Mouse (Mus musculus): ENCODE results near the gene Adam10. TPM values are rescaled to one million over a fixed set of nuclear protein-coding genes. Genes with fewer than 3 reads are reported as not detected.

Adam10 gene
- polyA plus RNA-seq, 1 experiment from 2014 or later: 64.6 TPM

GRCm38 (mm10) chr9:70794643-70795438 lies 116.0 kb downstream of the Adam10 start:
- WGBS: 59% methylated on average over 15 of the region's 15 CpGs
- Histone ChIP-seq H3K27ac (ENCODE audit: low read length) (no peak overlapping the region), H3K4me3 (ENCODE audit: low read depth, low read length) (no peak overlapping the region), H3K27me3 (replicated peaks; ENCODE audit: insufficient read depth, low read length) (no peaks in the 10 kb centered on the region), H3K36me3 (ENCODE audit: insufficient read depth, low read length) (no peaks in the 10 kb centered on the region), H3K9me3 (ENCODE audit: low read length) (no peaks in the 10 kb centered on the region), H3K9ac (replicated peaks; ENCODE audit: low read depth) (no peak overlapping the region), H3K4me1 (ENCODE audit: insufficient read depth, low read depth, low read length) (no peaks in the 10 kb centered on the region), H3K4me2 (replicated peaks; ENCODE audit: low read depth, low read length) (no peak overlapping the region)
- TF ChIP-seq CTCF (IDR thresholded peaks at IDR 0.05) (no peak), EP300 (IDR thresholded peaks at IDR 0.05) (no peak)
- ATAC-seq (peak; percentile 73), DNase-seq (ENCODE audit: low spot score) (peak; percentile 67)

DNA sequence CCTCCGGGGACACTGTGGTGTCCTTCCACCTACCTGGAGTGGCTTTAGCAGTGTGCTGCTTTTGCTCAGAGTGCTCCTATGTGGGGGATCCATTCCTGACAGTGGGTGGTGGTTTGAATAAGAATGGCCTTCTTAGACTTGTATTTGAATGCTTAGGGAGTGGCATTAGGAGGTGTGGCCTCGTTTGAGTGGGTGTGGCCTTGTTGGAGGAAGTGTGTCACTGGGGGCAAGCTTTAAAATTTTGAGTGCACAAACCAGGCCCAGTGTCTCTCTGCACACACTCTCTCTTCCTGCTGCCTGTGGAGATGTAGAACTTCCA lies 116.6 kb downstream of the Adam10 start:
- Histone ChIP-seq H3K9ac (replicated peaks; ENCODE audit: low read depth) (no peak overlapping the region), H3K4me2 (replicated peaks; ENCODE audit: low read depth, low read length) (no peak overlapping the region), H3K27ac (ENCODE audit: low read length) (no peak overlapping the region), H3K4me3 (ENCODE audit: low read depth, low read length) (no peak overlapping the region), H3K9me3 (ENCODE audit: low read length) (no peaks in the 10 kb centered on the region), H3K27me3 (replicated peaks; ENCODE audit: insufficient read depth, low read length) (no peaks in the 10 kb centered on the region), H3K4me1 (ENCODE audit: insufficient read depth, low read depth, low read length) (no peaks in the 10 kb centered on the region), H3K36me3 (ENCODE audit: insufficient read depth, low read length) (no peaks in the 10 kb centered on the region)
- DNase-seq (ENCODE audit: low spot score): no peak
- TF ChIP-seq CTCF (IDR thresholded peaks at IDR 0.05) (no peak), EP300 (IDR thresholded peaks at IDR 0.05) (no peak)
- WGBS: 59% methylated on average over 2 of the region's 2 CpGs
- no peak for ATAC-seq

DNA sequence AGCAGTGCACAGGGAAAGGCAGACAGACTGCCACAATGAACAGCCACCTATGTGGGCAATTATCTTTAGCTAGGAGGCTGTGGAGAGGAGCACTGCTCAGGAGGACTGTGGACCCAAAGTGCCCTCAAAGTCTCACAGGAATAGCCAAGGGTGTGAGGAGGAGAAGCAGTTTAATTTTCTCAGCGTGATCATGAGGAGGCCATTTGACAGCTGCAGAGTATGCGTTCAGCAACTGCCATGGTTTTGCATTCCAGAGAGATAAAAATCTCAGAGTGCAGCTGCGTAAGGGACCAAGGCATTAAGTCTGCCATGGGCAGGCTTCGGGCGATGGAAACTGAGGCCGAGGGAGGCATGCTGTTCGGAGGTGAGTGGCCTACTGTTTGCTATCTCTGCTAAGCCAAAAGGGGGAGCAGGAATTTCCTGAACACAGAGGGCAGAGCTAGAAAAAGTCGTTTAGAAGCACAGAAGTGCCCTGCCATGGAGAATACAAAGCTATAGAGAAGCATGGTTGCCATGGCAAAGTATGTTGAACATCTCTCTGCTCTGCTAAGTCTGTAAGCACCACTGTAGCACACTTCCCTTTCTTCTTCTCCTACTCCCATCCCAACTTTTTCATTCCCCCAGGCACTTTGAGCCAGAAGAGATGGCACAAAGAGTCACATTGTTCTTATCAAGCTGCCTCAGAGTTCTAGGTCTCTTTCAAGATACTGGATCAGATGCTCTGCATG lies 122.0 kb downstream of the Adam10 start:
- Histone ChIP-seq H3K36me3 (ENCODE audit: insufficient read depth, low read length) (no peaks in the 10 kb centered on the region), H3K9ac (replicated peaks; ENCODE audit: low read depth) (no peak overlapping the region), H3K9me3 (ENCODE audit: low read length) (no peaks in the 10 kb centered on the region), H3K4me3 (ENCODE audit: low read depth, low read length) (no peak overlapping the region), H3K4me1 (ENCODE audit: insufficient read depth, low read depth, low read length) (no peaks in the 10 kb centered on the region), H3K4me2 (replicated peaks; ENCODE audit: low read depth, low read length) (no peak overlapping the region), H3K27me3 (replicated peaks; ENCODE audit: insufficient read depth, low read length) (no peaks in the 10 kb centered on the region), H3K27ac (ENCODE audit: low read length) (no peak overlapping the region)
- ATAC-seq (no peak), DNase-seq (ENCODE audit: low spot score) (no peak)
- WGBS: 38% methylated on average over 8 of the region's 8 CpGs
- no peak for TF ChIP-seq CTCF (IDR thresholded peaks at IDR 0.05)
- TF ChIP-seq EP300 (IDR thresholded peaks at IDR 0.05): no peak

- WGBS: 78% methylated on average over 3 of the region's 3 CpGs
- no peak overlapping the region for H3K4me2 ChIP-seq (replicated peaks; ENCODE audit: low read depth, low read length)
- no peak overlapping the region for H3K27ac ChIP-seq (ENCODE audit: low read length)
- H3K4me1 ChIP-seq (ENCODE audit: insufficient read depth, low read depth, low read length): no peaks in the 10 kb centered on the region
- H3K9ac ChIP-seq (replicated peaks; ENCODE audit: low read depth): no peak overlapping the region
- DNase-seq (ENCODE audit: low spot score): no peak
- no peaks in the 10 kb centered on the region for H3K9me3 ChIP-seq (ENCODE audit: low read length)
- TF ChIP-seq CTCF (IDR thresholded peaks at IDR 0.05): no peak
- TF ChIP-seq EP300 (IDR thresholded peaks at IDR 0.05): no peak
- H3K4me3 ChIP-seq (ENCODE audit: low read depth, low read length): no peak overlapping the region
- no peak for ATAC-seq
- H3K27me3 ChIP-seq (replicated peaks; ENCODE audit: insufficient read depth, low read length): no peaks in the 10 kb centered on the region
- H3K36me3 ChIP-seq (ENCODE audit: insufficient read depth, low read length): no peaks in the 10 kb centered on the region
Measured at GRCm38 (mm10) chr9:70801761-70802160, 123.0 kb downstream of the Adam10 start.

DNA sequence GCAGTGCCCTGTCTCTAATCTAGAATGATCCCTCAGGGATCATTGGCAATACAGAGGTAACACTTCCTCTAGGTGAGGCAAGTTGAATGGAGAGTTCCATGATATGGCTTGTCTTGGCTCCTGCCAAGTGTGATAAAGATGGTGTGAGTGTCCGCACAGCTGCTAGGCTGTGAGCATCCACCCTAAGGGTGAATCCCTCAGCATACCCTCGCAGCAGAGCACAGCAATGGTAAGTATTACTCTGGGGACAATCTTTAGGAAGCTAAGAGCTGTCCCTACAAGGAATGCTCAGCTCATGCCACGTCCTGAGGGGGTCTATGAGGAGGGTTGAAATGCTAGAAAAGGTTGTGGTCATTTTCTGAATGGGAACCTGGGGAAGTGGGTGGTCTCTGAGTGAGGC lies 124.0 kb downstream of the Adam10 start:
- TF ChIP-seq CTCF (IDR thresholded peaks at IDR 0.05) (no peak), EP300 (IDR thresholded peaks at IDR 0.05) (no peak)
- H3K4me3 ChIP-seq (ENCODE audit: low read depth, low read length): no peak overlapping the region
- H3K4me2 ChIP-seq (replicated peaks; ENCODE audit: low read depth, low read length): no peak overlapping the region
- no peaks in the 10 kb centered on the region for H3K4me1 ChIP-seq (ENCODE audit: insufficient read depth, low read depth, low read length)
- DNase-seq (ENCODE audit: low spot score) (no peak), ATAC-seq (no peak)
- H3K9ac ChIP-seq (replicated peaks; ENCODE audit: low read depth): no peak overlapping the region
- H3K27ac ChIP-seq (ENCODE audit: low read length): no peak overlapping the region
- H3K36me3 ChIP-seq (ENCODE audit: insufficient read depth, low read length): no peaks in the 10 kb centered on the region
- H3K9me3 ChIP-seq (ENCODE audit: low read length): no peaks in the 10 kb centered on the region
- H3K27me3 ChIP-seq (replicated peaks; ENCODE audit: insufficient read depth, low read length): no peaks in the 10 kb centered on the region
- WGBS: 89% methylated on average over 3 of the region's 3 CpGs

DNA sequence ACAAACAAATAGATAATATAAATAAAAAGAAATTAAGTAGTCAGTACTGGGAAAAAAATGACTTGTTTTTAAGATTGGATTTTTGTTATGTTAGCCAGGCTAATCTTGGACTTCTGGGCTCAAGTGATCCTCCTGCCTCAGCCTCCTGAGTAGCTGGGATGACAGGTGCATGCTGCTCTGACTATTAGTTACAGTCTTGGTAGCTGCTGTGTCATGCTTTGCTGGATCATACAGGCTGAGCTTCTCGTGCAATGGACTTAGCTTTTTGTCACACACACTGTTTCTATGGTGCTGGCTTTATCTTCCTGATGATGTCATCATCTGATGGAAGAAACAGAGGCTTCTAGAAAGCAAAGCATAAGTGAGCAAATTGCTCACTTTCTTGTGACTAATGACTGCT lies 127.3 kb downstream of the Adam10 start:
- H3K9ac ChIP-seq (replicated peaks; ENCODE audit: low read depth): no peak overlapping the region
- H3K9me3 ChIP-seq (ENCODE audit: low read length): no peaks in the 10 kb centered on the region
- no peaks in the 10 kb centered on the region for H3K36me3 ChIP-seq (ENCODE audit: insufficient read depth, low read length)
- no peak for TF ChIP-seq EP300 (IDR thresholded peaks at IDR 0.05)
- TF ChIP-seq CTCF (IDR thresholded peaks at IDR 0.05): no peak
- H3K4me1 ChIP-seq (ENCODE audit: insufficient read depth, low read depth, low read length): no peaks in the 10 kb centered on the region
- no peaks in the 10 kb centered on the region for H3K27me3 ChIP-seq (replicated peaks; ENCODE audit: insufficient read depth, low read length)
- H3K4me2 ChIP-seq (replicated peaks; ENCODE audit: low read depth, low read length): no peak overlapping the region
- WGBS: 54% methylated on average over 1 of the region's 1 CpGs
- H3K4me3 ChIP-seq (ENCODE audit: low read depth, low read length): no peak overlapping the region
- ATAC-seq: no peak
- no peak overlapping the region for H3K27ac ChIP-seq (ENCODE audit: low read length)
- DNase-seq (ENCODE audit: low spot score): no peak
